Mouse (Mus musculus): ENCODE measurements around the gene Rora. TPM values are rescaled to one million over a fixed set of nuclear protein-coding genes. Genes with fewer than 3 reads are reported as not detected.

Rora gene
- polyA plus RNA-seq, 1 experiment from 2014 or later = 18.6 TPM

GRCm38 (mm10) chr9:68958919-68959318, 305.3 kb downstream of the Rora start:
- no peaks in the 10 kb centered on the region for H3K9me3 ChIP-seq
- no peak overlapping the region for H3K27ac ChIP-seq
- no peak overlapping the region for H3K4me3 ChIP-seq
- no peaks in the 10 kb centered on the region for H3K36me3 ChIP-seq
- H3K4me1 ChIP-seq = peaks cover 8% of the 10 kb centered on the region
- H3K4me2 ChIP-seq = no peak overlapping the region
- no peak for ATAC-seq (ENCODE audit: insufficient number of reproducible peaks, insufficient read depth, low FRiP score, low TSS enrichment, low read depth)
- 67% methylated on average over 5 of the region's 5 CpGs for WGBS
- H3K27me3 ChIP-seq = 0 out of 2 replicates have a peak, but pooled peaks cover under 1% of the 10 kb centered on the region
- no peak overlapping the region for H3K9ac ChIP-seq

DNA sequence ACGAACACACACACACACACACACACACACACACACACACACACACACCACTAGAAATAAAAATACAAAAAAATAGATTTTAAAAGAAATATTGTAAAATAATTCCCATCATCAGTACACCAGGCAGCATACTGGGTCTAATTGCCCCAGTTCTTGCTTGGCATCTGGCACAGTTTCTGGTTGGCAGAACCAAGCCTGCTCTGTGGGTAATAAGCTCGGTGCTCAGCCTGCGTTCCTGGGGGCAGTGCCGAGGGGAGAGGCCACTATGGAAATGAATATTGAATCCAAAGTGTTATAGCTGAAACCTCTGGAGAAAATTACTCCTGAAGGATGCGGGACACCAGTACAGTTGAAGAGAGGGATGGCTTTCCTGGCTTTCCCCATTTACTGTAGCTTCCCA, 310.3 kb downstream of the Rora start:
- ATAC-seq (ENCODE audit: insufficient number of reproducible peaks, insufficient read depth, low FRiP score, low TSS enrichment, low read depth) = no peak
- no peaks in the 10 kb centered on the region for H3K9me3 ChIP-seq
- H3K27me3 ChIP-seq = no peaks in the 10 kb centered on the region

DNA sequence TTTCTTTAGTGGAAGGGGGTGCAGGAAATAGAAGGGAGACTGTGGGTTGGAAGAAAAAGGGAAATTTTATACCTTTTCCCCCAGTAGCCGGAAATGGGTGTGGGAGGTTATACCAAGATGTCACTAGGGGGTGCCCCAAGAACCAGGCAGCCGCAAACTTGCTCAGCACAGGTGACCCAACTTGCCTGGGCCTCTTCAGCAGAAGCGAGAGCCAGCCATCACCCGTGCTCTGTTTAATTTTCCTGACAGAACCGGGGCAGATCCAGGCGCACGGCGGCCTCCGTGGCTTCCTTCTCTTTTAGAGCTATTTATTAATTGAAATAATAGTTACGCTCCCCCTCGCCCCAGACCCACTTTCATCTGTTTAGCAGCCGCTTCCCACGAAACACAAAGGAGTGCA, 313.0 kb downstream of the Rora start:
- Histone ChIP-seq H3K9ac (no peak overlapping the region), H3K4me3 (no peak overlapping the region), H3K9me3 (no peaks in the 10 kb centered on the region), H3K4me2 (no peak overlapping the region), H3K36me3 (no peaks in the 10 kb centered on the region), H3K27me3 (no peaks in the 10 kb centered on the region), H3K27ac (no peak overlapping the region), H3K4me1 (no peaks in the 10 kb centered on the region)
- WGBS = 49% methylated on average over 13 of the region's 13 CpGs
- ATAC-seq (ENCODE audit: insufficient number of reproducible peaks, insufficient read depth, low FRiP score, low TSS enrichment, low read depth) = no peak

More for the DNA sequence above, 310.3 kb downstream of the Rora start:
- H3K9ac ChIP-seq = no peak overlapping the region
- H3K4me3 ChIP-seq = no peak overlapping the region
- no peak overlapping the region for H3K4me2 ChIP-seq
- no peaks in the 10 kb centered on the region for H3K4me1 ChIP-seq
- no peaks in the 10 kb centered on the region for H3K36me3 ChIP-seq
- H3K27ac ChIP-seq = no peak overlapping the region
- WGBS = 85% methylated on average over 5 of the region's 5 CpGs

DNA sequence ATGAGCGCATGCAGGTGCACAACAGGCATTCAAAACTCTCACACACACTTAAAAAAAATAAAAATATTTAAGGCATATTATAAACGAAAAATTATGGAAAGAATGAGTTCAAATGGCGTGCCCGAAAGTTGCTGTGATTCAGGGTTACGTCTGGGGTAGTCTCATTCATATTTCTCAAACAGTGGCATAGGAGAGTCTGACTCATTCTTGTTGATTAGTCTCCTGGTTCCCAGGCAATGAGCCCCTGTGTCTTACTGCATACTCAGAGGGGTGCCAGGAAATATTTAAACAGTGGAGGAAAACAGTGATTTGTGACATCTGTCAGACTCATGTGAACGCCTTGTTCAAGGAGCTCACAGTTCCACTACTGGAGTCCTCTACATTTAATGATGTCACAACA, 316.5 kb downstream of the Rora start:
- Histone ChIP-seq H3K4me2 (no peak overlapping the region), H3K9ac (no peak overlapping the region), H3K4me1 (no peaks in the 10 kb centered on the region), H3K27me3 (no peaks in the 10 kb centered on the region), H3K4me3 (no peak overlapping the region), H3K9me3 (no peaks in the 10 kb centered on the region), H3K27ac (no peak overlapping the region), H3K36me3 (no peaks in the 10 kb centered on the region)
- WGBS = 88% methylated on average over 6 of the region's 6 CpGs
- no peak for ATAC-seq (ENCODE audit: insufficient number of reproducible peaks, insufficient read depth, low FRiP score, low TSS enrichment, low read depth)

GRCm38 (mm10) chr9:68972277-68972676, 318.7 kb downstream of the Rora start:
- H3K4me1 ChIP-seq = peaks cover 14% of the 10 kb centered on the region
- H3K4me2 ChIP-seq = no peak overlapping the region
- no peaks in the 10 kb centered on the region for H3K36me3 ChIP-seq
- H3K9ac ChIP-seq = no peak overlapping the region
- no peaks in the 10 kb centered on the region for H3K9me3 ChIP-seq
- no peak overlapping the region for H3K27ac ChIP-seq
- ATAC-seq (ENCODE audit: insufficient number of reproducible peaks, insufficient read depth, low FRiP score, low TSS enrichment, low read depth) = no peak
- no peaks in the 10 kb centered on the region for H3K27me3 ChIP-seq
- H3K4me3 ChIP-seq = no peak overlapping the region
- 80% methylated on average over 7 of the region's 7 CpGs for WGBS

DNA sequence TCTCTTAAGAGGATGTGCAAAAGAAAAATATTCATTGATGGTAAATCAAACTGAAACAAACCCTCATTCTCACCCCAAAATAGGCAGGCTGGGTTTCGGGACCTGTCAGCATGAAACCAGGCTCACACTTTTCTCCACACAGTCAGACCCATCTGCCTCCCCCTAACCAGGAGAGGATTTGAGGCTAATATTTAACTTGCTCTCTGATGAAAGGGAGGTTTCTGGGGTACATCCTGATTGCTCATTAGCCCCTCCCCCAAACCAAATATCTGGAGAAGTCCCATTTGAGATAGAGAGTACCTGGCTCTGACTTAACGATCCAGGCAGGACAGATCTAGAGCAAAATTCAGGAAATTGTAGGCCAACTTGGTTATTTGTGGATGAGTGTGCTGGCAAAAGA, 320.9 kb downstream of the Rora start:
- H3K4me1 ChIP-seq = peaks cover 21% of the 10 kb centered on the region
- ATAC-seq (ENCODE audit: insufficient number of reproducible peaks, insufficient read depth, low FRiP score, low TSS enrichment, low read depth) = no peak
- H3K27me3 ChIP-seq = no peaks in the 10 kb centered on the region; the same call in 1 of the 2 replicates
- no peak overlapping the region for H3K27ac ChIP-seq
- H3K9ac ChIP-seq = no peak overlapping the region
- no peak overlapping the region for H3K4me3 ChIP-seq
- no peaks in the 10 kb centered on the region for H3K36me3 ChIP-seq
- no peaks in the 10 kb centered on the region for H3K9me3 ChIP-seq
- 96% methylated on average over 2 of the region's 2 CpGs for WGBS
- H3K4me2 ChIP-seq = no peak overlapping the region

- Histone ChIP-seq H3K4me3 (no peak overlapping the region), H3K27ac (0 out of 2 replicates have a peak overlapping the region, but pooled peaks have one; percentile 19), H3K9me3 (no peaks in the 10 kb centered on the region), H3K36me3 (no peaks in the 10 kb centered on the region), H3K4me1 (peaks cover 33% of the 10 kb centered on the region), H3K27me3 (no peaks in the 10 kb centered on the region; the same call in 1 of the 2 replicates), H3K9ac (no peak overlapping the region), H3K4me2 (no peak overlapping the region)
- WGBS = 48% methylated on average over 5 of the region's 5 CpGs
- ATAC-seq (ENCODE audit: insufficient number of reproducible peaks, insufficient read depth, low FRiP score, low TSS enrichment, low read depth) = no peak
These were observed 322.6 kb downstream of the Rora start for GRCm38 (mm10) chr9:68976136-68976535.

DNA sequence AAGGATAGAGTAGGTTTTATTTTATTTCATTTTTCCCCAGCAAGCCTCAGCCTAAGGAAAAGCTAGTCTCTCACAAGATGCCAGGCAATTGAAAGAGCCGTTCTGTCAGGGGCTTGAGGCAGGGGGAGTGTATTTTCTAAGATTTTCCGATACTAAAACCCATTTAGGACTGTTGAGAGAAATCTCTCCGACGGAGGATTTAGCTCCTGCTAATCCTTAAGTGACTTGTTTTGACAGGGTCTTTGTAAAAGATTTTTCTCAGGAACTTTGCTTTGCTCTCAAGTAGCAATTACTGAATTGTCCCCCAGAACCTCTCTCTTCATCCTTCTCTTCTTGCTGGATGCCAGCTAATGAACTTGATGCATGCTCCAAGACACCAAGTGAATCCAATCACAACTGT, 323.3 kb downstream of the Rora start:
- Histone ChIP-seq H3K27ac (peak overlapping the region; percentile 19; the same call in 1 of the 2 replicates), H3K27me3 (no peaks in the 10 kb centered on the region; the same call in 1 of the 2 replicates), H3K9me3 (no peaks in the 10 kb centered on the region), H3K4me2 (no peak overlapping the region), H3K4me1 (peaks cover 33% of the 10 kb centered on the region), H3K4me3 (no peak overlapping the region), H3K9ac (no peak overlapping the region), H3K36me3 (no peaks in the 10 kb centered on the region)
- no peak for ATAC-seq (ENCODE audit: insufficient number of reproducible peaks, insufficient read depth, low FRiP score, low TSS enrichment, low read depth)
- WGBS = 22% methylated on average over 4 of the region's 4 CpGs

DNA sequence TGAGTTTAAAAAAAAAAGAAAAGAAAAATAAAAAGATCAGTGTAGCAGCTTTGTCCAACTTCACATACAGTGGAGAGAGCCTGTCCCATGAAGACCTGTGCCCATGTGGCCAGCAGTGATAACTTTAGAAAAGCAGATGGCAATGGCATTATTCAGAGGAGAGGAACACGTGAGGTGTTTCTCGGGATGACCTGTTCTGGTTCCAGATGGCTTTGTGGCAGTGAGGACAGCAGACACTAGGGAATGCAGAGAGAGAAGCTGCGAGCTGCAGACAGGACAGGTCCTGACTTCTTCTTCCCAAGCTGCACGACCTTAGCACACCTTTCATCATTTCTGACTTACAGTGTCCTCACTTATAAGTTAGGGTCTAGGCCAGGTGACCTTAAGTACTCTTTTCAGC, 325.1 kb downstream of the Rora start:
- no peak overlapping the region for H3K4me3 ChIP-seq
- H3K27me3 ChIP-seq = no peaks in the 10 kb centered on the region; the same call in 1 of the 2 replicates
- 69% methylated on average over 4 of the region's 4 CpGs for WGBS
- no peaks in the 10 kb centered on the region for H3K9me3 ChIP-seq
- no peak for ATAC-seq (ENCODE audit: insufficient number of reproducible peaks, insufficient read depth, low FRiP score, low TSS enrichment, low read depth)
- peaks cover 51% of the 10 kb centered on the region for H3K4me1 ChIP-seq
- no peak overlapping the region for H3K9ac ChIP-seq
- no peak overlapping the region for H3K4me2 ChIP-seq
- no peaks in the 10 kb centered on the region for H3K36me3 ChIP-seq
- H3K27ac ChIP-seq = no peak overlapping the region

DNA sequence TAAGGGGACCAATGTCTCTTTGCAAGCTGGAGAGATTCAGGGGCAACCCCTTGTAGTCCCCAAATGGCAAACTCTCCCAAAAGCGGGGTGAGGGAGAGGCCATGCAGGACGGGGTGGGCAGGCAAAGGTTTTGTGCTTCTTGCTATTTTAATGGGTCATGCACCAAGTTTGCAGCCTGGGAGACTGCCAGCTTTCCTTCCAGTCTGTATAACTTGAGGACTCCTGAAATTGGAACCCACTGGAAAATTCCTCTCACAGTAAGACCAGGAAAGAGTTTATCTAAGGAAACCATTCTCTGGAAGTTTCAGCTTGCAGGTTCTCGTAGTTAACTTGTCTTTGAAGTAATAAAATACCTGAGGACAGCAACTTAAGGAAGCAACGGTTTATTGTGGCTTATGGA, 326.5 kb downstream of the Rora start:
- H3K27ac ChIP-seq = no peak overlapping the region
- no peak overlapping the region for H3K9ac ChIP-seq
- no peak overlapping the region for H3K4me3 ChIP-seq
- peaks cover 53% of the 10 kb centered on the region for H3K4me1 ChIP-seq
- H3K4me2 ChIP-seq = no peak overlapping the region
- ATAC-seq (ENCODE audit: insufficient number of reproducible peaks, insufficient read depth, low FRiP score, low TSS enrichment, low read depth) = no peak
- H3K9me3 ChIP-seq = no peaks in the 10 kb centered on the region
- H3K36me3 ChIP-seq = no peaks in the 10 kb centered on the region
- WGBS = 60% methylated on average over 4 of the region's 4 CpGs
- H3K27me3 ChIP-seq = peaks cover 2% of the 10 kb centered on the region; the same call in 1 of the 2 replicates

- no peak for ATAC-seq (ENCODE audit: insufficient number of reproducible peaks, insufficient read depth, low FRiP score, low TSS enrichment, low read depth)
- 0 out of 2 replicates have a peak, but pooled peaks cover 3% of the 10 kb centered on the region for H3K27me3 ChIP-seq
- no peaks in the 10 kb centered on the region for H3K9me3 ChIP-seq
- no peak overlapping the region for H3K4me2 ChIP-seq
- peaks cover 47% of the 10 kb centered on the region for H3K4me1 ChIP-seq
- 75% methylated on average over 6 of the region's 6 CpGs for whole genome bisulfite sequencing
- no peak overlapping the region for H3K4me3 ChIP-seq
- no peaks in the 10 kb centered on the region for H3K36me3 ChIP-seq
- H3K27ac ChIP-seq = no peak overlapping the region
- no peak overlapping the region for H3K9ac ChIP-seq
These were observed 331.5 kb downstream of the Rora start for GRCm38 (mm10) chr9:68985046-68985445.

DNA sequence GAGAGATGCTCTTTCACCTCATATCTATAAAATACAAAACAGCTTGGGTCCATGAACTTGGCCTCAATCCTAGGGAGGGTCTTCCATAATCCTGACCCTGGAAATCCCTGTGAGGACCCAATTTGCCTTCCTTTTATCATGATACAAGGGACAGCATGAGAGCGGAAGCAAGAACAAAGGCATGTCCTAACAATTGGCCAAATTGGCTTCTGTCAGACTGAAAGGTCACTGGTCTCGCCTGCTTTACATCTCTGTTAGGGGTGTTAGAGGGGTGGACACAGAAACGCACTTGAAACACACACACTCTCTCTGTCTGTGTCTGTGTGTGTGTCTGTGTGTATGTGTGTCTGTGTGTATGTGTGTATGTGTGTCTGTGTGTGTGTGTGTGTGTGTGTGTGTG, 332.2 kb downstream of the Rora start:
- Histone ChIP-seq H3K36me3 (no peaks in the 10 kb centered on the region), H3K4me2 (no peak overlapping the region), H3K9ac (no peak overlapping the region), H3K9me3 (no peaks in the 10 kb centered on the region), H3K27me3 (0 out of 2 replicates have a peak, but pooled peaks cover 3% of the 10 kb centered on the region), H3K4me1 (peaks cover 39% of the 10 kb centered on the region), H3K27ac (no peak overlapping the region), H3K4me3 (no peak overlapping the region)
- 76% methylated on average over 3 of the region's 3 CpGs for WGBS
- no peak for ATAC-seq (ENCODE audit: insufficient number of reproducible peaks, insufficient read depth, low FRiP score, low TSS enrichment, low read depth)

All from embryonic facial prominence, embryonic 13.5 days (tissue).